Mouse (Mus musculus) heart, embryonic 12.5 days (tissue): Measurements from ENCODE around the gene Zfyve26. TPM values are rescaled to one million over a fixed set of nuclear protein-coding genes. Genes with fewer than 3 reads are reported as not detected.

Experiments used
- ATAC-seq: fragments of 200-750 bp; cut with Nextera tagmentation; 2 replicates; pipeline ENCODE4 v1.8.0; 2017; ENCODE audit warnings: moderate TSS enrichment, moderate library complexity; ENCODE audit not compliant: insufficient number of reproducible peaks, low FRiP score
- H3K27ac ChIP-seq: fragments of 300-500 bp; sonication (generic); 2 replicates; pipeline ENCODE4 v1.5.1; 2016; ENCODE audit warnings: mild to moderate bottlenecking, moderate library complexity; ENCODE audit not compliant: poor library complexity, severe bottlenecking
- H3K27me3 ChIP-seq: fragments of 300-500 bp; sonication (generic); replicated peaks from 2 replicates; pipeline ENCODE4 v1.6.1; 2016; ENCODE audit warnings: mild to moderate bottlenecking, moderate library complexity
- H3K36me3 ChIP-seq: fragments of 300-500 bp; sonication (generic); 2 replicates; pipeline ENCODE4 v1.6.1; 2016; ENCODE audit warnings: mild to moderate bottlenecking, moderate library complexity
- H3K4me1 ChIP-seq: fragments of 300-500 bp; sonication (generic); replicated peaks from 2 replicates; pipeline ENCODE4 v1.6.1; 2016; ENCODE audit warnings: mild to moderate bottlenecking
- H3K4me2 ChIP-seq: fragments of 300-500 bp; sonication (generic); 2 replicates; pipeline ENCODE4 v1.6.1; 2016; ENCODE audit warnings: mild to moderate bottlenecking, moderate library complexity
- H3K4me3 ChIP-seq: fragments of 300-500 bp; sonication (generic); 2 replicates; pipeline ENCODE4 v1.5.1; 2016; ENCODE audit warnings: mild to moderate bottlenecking
- H3K9ac ChIP-seq: fragments of 300-500 bp; sonication (generic); 2 replicates; pipeline ENCODE4 v1.6.1; 2016; ENCODE audit warnings: mild to moderate bottlenecking, moderate library complexity
- H3K9me3 ChIP-seq: fragments of 300-500 bp; sonication (generic); replicated peaks from 2 replicates; pipeline ENCODE4 v1.6.1; 2016; ENCODE audit warnings: mild to moderate bottlenecking, moderate library complexity
- WGBS: fragments of 180-500 bp; shearing (Covaris S2); methylation state at CpG from one replicate; pipeline ENCODE4 v1.1.7; 2016; 5-methylcytosine and 5-hydroxymethylcytosine counted together
- polyA plus RNA-seq: library from polyadenylated mRNA; unstranded; fragments of >200 nt; fragmentation: Nextera tagmentation; extraction: Ambion mirVana; gene quantifications from 2 replicates; pipeline ENCODE4 v1.2.1, GENCODE M21; 2016

The Zfyve26 gene
- polyA plus RNA-seq, 1 experiment from 2014 or later: 12.3 TPM

DNA sequence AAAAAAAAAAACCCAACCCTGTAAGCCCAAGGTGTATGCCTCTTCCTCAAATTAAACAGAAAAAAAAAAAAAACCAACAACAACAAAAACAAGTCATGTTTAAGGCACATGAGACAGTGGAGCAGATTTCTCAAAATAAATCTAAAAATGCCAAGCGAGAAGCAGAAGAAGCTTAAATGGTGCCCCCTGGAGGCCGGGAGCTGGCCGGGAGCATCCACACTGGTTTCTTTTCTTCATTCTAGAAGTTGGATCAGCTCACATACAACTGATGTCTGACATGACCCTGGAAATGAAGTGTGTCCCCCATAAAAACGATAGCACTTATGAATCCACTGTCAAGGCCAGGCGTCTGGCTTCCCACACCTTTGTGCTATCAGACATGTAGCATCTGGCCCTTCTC lies 35.1 kb downstream of the Zfyve26 start:
- Histone ChIP-seq H3K9me3 (no peaks in the 10 kb centered on the region), H3K36me3 (peaks cover 71% of the 10 kb centered on the region), H3K4me3 (no peak overlapping the region), H3K27me3 (no peaks in the 10 kb centered on the region), H3K27ac (no peak overlapping the region), H3K4me2 (no peak overlapping the region), H3K9ac (no peak overlapping the region), H3K4me1 (no peaks in the 10 kb centered on the region)
- no peak for ATAC-seq
- 46% methylated on average over 5 of the region's 5 CpGs for WGBS

DNA sequence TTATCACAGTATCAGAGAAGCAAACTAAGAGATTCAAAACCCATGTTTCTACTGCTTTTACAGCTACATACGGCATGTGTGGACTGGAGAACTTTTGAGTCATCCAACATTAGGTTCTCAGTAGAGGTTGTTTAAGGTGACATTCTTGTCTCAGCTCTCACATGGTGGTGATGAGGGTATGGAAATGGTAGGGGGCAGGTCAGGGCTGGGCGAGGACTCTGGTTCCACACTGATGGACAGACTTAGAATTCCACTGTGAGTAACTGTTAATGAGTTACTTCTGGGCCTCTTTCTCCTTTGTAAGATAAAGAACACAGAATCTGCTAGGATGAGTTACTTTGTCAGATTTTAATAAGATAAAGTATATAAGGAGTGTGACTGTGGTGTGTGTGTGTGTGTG lies 36.0 kb downstream of the Zfyve26 start:
- peaks cover 68% of the 10 kb centered on the region for H3K36me3 ChIP-seq
- no peak overlapping the region for H3K9ac ChIP-seq
- WGBS: 90% methylated on average over 2 of the region's 2 CpGs
- H3K4me3 ChIP-seq: no peak overlapping the region
- no peaks in the 10 kb centered on the region for H3K9me3 ChIP-seq
- no peak for ATAC-seq
- no peak overlapping the region for H3K4me2 ChIP-seq
- H3K4me1 ChIP-seq: no peaks in the 10 kb centered on the region
- H3K27me3 ChIP-seq: no peaks in the 10 kb centered on the region
- H3K27ac ChIP-seq: no peak overlapping the region

DNA sequence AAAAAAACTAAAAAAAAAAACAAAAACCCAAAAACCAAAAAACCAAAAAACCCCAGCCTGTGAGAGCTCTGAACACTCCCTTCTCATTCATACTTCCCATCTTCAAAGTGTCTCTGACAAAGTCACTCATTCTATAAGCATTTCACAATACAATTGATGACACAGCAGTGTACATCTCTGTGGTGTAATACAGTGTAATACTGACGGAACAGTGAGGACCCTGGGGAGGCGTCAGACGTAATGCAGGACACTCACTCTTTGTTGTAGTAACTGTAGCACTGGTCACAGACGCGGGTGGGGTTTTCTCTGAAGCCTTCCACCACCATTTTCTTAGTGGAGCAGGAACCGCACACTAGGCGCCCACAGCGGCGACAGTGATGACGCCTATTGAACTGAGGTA lies 41.1 kb downstream of the Zfyve26 start:
- H3K27me3 ChIP-seq: no peaks in the 10 kb centered on the region
- no peak overlapping the region for H3K4me2 ChIP-seq
- no peak overlapping the region for H3K9ac ChIP-seq
- no peak for ATAC-seq
- H3K9me3 ChIP-seq: no peaks in the 10 kb centered on the region
- peaks cover 74% of the 10 kb centered on the region for H3K36me3 ChIP-seq
- H3K4me1 ChIP-seq: no peaks in the 10 kb centered on the region
- no peak overlapping the region for H3K4me3 ChIP-seq
- H3K27ac ChIP-seq: no peak overlapping the region
- WGBS: 91% methylated on average over 10 of the region's 10 CpGs

DNA sequence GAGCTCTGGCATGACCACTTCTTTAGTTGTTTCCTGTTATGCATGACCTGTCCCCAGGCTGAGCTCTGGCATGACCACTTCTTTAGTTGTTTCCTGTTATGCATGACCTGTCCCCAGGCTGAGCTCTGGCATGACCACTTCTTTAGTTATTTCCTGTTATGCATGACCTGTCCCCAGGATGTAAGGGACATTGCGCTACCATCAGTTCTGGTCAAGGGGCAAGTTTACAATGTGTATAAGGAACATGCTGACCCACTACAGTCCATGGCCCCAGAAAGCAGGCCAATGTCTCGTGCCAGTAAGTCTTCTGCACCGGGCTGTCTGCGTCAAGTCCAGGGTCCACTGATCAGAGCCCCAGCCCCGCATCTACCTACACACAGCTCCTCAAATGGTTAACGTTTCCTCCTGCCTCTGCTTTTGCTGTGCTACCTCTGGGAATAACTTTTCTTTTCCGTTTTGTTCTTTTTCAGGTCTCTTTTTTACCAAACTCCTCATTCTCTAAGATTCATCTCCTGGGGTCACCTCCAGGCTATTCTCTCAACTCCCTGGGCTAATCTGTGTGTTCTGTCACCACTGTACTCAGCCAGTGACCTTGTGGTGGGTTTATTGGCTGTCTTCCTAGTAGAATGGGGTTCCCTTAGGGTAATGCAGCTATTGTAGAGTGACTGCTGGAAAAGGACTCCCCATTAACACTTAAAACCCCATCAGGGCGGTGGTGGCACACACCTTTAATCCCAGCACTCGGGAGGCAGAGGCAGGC lies 42.6 kb downstream of the Zfyve26 start:
- Histone ChIP-seq H3K9me3 (no peaks in the 10 kb centered on the region), H3K27me3 (no peaks in the 10 kb centered on the region), H3K27ac (no peak overlapping the region), H3K4me1 (no peaks in the 10 kb centered on the region), H3K4me3 (no peak overlapping the region), H3K4me2 (no peak overlapping the region), H3K9ac (no peak overlapping the region), H3K36me3 (peaks cover 84% of the 10 kb centered on the region)
- WGBS: 89% methylated on average over 9 of the region's 9 CpGs
- no peak for ATAC-seq

DNA sequence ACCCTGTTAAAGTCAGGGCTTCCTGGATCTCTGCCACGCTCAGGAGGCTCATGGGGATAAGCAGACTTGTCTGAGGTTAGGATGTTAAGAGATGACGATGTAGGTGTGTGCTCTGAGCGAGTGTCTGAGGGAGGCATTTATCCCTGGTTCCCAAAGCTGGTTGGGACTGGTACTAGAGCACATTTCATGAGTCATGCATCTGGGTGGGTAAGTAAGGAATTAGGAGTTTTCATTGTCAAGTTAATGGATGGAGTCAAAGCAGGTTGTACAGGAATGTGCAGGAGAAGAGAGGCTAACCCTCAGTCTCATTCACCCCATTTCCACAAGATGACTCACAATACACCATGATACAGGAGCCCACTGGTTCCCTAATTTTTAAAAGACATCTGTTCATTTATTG lies 48.0 kb downstream of the Zfyve26 start:
- peaks cover 94% of the 10 kb centered on the region for H3K36me3 ChIP-seq
- no peak overlapping the region for H3K27ac ChIP-seq
- H3K9ac ChIP-seq: no peak overlapping the region
- H3K27me3 ChIP-seq: no peaks in the 10 kb centered on the region
- no peaks in the 10 kb centered on the region for H3K4me1 ChIP-seq
- no peaks in the 10 kb centered on the region for H3K9me3 ChIP-seq
- 78% methylated on average over 3 of the region's 3 CpGs for WGBS
- H3K4me3 ChIP-seq: no peak overlapping the region
- ATAC-seq: no peak
- no peak overlapping the region for H3K4me2 ChIP-seq

DNA sequence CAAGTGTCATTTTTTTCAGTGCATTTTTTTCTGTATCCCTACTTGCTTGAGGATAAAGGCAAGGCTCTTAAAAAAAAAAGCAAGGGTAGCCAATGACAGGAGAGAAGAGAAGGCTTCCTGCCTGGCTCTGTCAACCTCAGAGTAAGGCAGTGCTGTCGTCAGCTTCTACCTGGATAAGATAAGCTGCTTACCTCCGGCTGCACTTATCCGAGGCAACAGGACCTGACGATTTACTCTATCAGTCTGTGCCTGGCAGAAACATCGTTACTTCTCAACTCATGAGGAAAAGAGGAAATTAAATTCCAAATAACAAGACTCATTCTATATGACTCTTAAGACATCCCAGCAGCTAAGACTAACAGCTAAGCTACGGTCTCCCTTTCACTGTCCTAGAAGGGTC lies 53.2 kb downstream of the Zfyve26 start:
- Histone ChIP-seq H3K9ac (no peak overlapping the region), H3K36me3 (peaks cover 90% of the 10 kb centered on the region), H3K9me3 (no peaks in the 10 kb centered on the region), H3K4me1 (no peaks in the 10 kb centered on the region), H3K27ac (no peak overlapping the region), H3K4me2 (no peak overlapping the region), H3K4me3 (no peak overlapping the region), H3K27me3 (no peaks in the 10 kb centered on the region)
- 51% methylated on average over 6 of the region's 6 CpGs for WGBS
- ATAC-seq: no peak

DNA sequence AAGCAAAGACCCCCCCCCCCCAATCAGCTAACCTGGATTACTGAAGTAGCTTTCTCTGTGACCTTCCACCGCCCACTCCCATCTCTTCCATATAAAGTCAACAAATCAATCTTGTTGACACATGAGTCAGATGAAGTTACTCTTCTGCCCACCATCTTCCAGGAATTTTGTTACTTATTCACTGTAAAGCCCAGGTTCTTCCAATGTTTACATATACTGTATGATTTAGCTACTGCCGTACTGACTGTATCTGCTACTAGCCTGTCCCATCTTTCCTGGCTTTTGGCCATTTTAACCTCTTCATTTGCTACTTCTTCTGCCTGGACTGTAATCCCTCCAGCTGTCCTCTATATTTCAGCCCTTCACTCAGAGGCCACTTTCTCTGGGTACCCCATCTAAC lies 54.1 kb downstream of the Zfyve26 start:
- Histone ChIP-seq H3K4me2 (no peak overlapping the region), H3K9ac (no peak overlapping the region), H3K27me3 (no peaks in the 10 kb centered on the region), H3K27ac (no peak overlapping the region), H3K4me3 (no peak overlapping the region), H3K4me1 (no peaks in the 10 kb centered on the region), H3K36me3 (peaks cover 92% of the 10 kb centered on the region), H3K9me3 (no peaks in the 10 kb centered on the region)
- WGBS: 92% methylated on average over 2 of the region's 2 CpGs
- ATAC-seq: no peak

DNA sequence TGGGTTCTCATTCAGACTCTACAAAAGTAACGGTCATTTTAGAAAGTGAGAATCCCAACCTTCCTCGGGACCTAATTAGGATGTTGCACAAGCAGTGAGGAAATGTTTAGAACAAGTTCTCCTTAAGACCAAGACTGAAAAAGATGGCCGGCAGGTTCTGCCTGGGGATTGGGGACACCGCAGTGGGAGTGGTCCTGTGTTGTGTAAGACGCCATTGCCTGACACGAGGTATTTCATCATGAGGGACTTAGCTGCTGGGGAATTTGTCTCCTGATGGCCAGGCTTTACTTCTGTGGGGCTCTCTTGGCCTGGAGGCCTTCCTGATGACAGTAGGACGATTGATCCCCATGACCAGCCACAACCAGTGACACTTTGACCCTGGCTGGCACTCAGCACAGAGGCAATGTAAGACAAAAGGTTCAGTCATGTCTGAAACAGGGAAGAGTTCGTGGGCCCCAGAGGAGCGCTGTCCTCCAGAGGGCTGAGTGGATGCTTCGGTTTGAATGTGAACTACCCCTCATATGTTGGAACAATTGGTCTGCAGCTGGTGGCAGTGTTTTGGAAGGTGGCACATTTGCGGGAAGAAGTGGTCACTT lies 60.5 kb downstream of the Zfyve26 start:
- H3K27me3 ChIP-seq: no peaks in the 10 kb centered on the region
- no peak overlapping the region for H3K27ac ChIP-seq
- no peaks in the 10 kb centered on the region for H3K9me3 ChIP-seq
- no peak overlapping the region for H3K4me2 ChIP-seq
- WGBS: 83% methylated on average over 11 of the region's 11 CpGs
- no peak overlapping the region for H3K9ac ChIP-seq
- ATAC-seq: no peak
- H3K4me3 ChIP-seq: no peak overlapping the region
- peaks cover 74% of the 10 kb centered on the region for H3K36me3 ChIP-seq
- H3K4me1 ChIP-seq: no peaks in the 10 kb centered on the region

DNA sequence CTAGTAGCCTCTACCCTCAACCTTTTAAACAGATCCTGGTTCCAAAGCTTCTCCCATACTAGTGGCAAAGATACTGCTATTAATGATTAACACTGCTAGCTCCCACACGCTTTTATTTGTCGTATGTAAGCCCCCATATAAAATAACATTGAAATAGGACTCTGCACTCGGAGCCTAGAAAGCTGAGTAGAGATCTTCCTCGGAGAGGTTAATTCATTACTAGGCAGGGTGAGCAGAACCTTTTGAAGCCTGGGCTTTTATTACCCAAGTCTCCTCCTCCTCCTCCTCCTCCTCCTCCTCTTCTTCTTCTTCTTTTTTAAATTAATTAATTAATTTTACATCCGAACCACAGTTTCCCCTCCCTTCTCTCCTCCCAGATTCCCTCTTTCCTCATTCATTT lies 78.6 kb downstream of the Zfyve26 start:
- no peak for ATAC-seq
- H3K27me3 ChIP-seq: no peaks in the 10 kb centered on the region; the same call in 1 of the 2 replicates
- no peaks in the 10 kb centered on the region for H3K4me1 ChIP-seq
- H3K4me2 ChIP-seq: no peak overlapping the region
- no peaks in the 10 kb centered on the region for H3K36me3 ChIP-seq
- 63% methylated on average over 5 of the region's 5 CpGs for WGBS
- no peak overlapping the region for H3K27ac ChIP-seq
- no peak overlapping the region for H3K9ac ChIP-seq
- H3K4me3 ChIP-seq: no peak overlapping the region
- H3K9me3 ChIP-seq: no peaks in the 10 kb centered on the region

DNA sequence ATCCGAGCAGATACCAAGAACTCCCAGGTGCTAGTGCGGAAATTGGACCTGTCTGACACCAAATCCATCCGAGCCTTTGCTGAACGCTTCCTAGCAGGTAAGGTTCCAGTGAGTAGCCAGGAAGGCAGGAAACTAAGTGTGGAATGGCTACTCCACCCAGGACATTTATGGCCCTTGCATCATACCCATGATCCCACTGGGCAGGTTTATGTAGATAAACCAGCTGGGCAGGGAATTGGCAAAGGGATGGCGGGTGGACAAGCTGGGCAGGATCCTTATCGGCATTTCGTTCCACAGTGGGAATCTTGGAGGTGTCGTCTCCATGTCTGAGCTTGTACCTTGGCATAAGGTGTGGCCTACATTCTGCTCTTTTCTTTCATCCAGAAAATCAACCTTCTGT lies 84.7 kb downstream of the Zfyve26 start:
- Histone ChIP-seq H3K36me3 (no peaks in the 10 kb centered on the region), H3K4me2 (no peak overlapping the region), H3K27ac (no peak overlapping the region), H3K9ac (no peak overlapping the region), H3K9me3 (no peaks in the 10 kb centered on the region), H3K4me3 (no peak overlapping the region), H3K27me3 (no peaks in the 10 kb centered on the region; the same call in none of the 2 replicates), H3K4me1 (peaks cover 4% of the 10 kb centered on the region; the same call in 1 of the 2 replicates)
- ATAC-seq: no peak
- WGBS: 84% methylated on average over 8 of the region's 8 CpGs

DNA sequence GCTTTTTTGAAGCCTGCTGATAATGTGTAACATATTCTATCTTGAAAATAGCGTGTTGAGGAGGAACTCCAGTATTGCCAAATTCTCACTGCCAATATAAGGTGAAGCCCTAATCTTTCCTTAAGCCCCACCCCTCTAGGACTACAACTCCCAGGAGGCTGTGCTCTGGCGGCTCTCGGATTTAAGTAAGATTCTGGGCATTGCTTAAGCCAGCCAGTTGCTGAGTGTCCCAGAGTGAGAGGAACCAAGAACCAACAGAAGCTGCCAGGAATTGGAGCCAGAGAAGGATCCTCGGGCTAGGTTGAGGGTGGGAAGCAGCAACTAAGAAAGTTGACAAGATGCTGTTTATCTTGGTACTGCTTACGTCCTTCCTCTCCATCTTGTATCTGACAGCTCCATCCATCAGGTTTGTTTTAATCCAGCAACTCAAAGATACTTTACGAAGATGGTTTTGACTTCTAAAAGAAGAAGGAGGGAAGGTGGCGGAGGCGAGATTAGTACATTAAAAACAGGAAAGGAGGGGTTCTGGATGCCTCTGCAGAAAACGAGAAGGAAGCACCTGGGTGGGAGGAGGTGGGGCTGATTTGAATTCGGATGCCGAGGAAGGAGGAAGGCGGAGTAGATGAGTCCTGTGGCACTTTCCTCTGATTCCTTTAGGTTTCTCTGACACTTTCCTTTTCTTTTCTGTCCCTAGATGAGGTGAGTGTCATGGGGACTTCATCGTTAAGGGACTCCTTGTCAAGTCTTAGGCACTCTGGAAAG lies 87.2 kb downstream of the Zfyve26 start, which contains the start of gene Rdh12:
Gene Rdh12 (plus strand): TSS at position 212 of the 762 bp plus-strand sequence.
- peak within 1 kb of the TSS; percentile 48 for H3K4me3 ChIP-seq
- no peaks in the 10 kb centered on the region for H3K9me3 ChIP-seq
- peaks cover 4% of the 10 kb centered on the region; the same call in 1 of the 2 replicates for H3K4me1 ChIP-seq
- H3K27ac ChIP-seq: no peak within 1 kb of the TSS
- no peaks in the 10 kb centered on the region; the same call in 1 of the 2 replicates for H3K27me3 ChIP-seq
- no peaks in the 10 kb centered on the region for H3K36me3 ChIP-seq
- H3K4me2 ChIP-seq: peak within 1 kb of the TSS; percentile 77
- no peak for ATAC-seq
- WGBS: 5% methylated on average over 13 of the region's 13 CpGs
- H3K9ac ChIP-seq: peak within 1 kb of the TSS; percentile 50; the same call in 1 of the 2 replicates
